Mouse (Mus musculus) right cerebral cortex, postnatal 4 days (tissue): ENCODE measurements around the gene Syt2.

Source experiments
- DNase-seq: peaks from one replicate; pipeline ENCODE4 v3.0.0-alpha.2; 2022

The Syt2 gene

GRCm38 (mm10) chr1:134774728-134775287 is 128.3 kb downstream of the Syt2 start:
- DNase-seq: no peak

- no peak for DNase-seq
These were observed 129.2 kb downstream of the Syt2 start for GRCm38 (mm10) chr1:134775631-134776030.

- DNase-seq: no peak
These were observed 130.9 kb downstream of the Syt2 start for GRCm38 (mm10) chr1:134777201-134777885.

- no peak for DNase-seq
These were observed 131.6 kb downstream of the Syt2 start for GRCm38 (mm10) chr1:134777936-134778548.

- no peak for DNase-seq
These were observed 136.3 kb downstream of the Syt2 start for GRCm38 (mm10) chr1:134782797-134783196.

- no peak for DNase-seq
These were observed 137.5 kb downstream of the Syt2 start for GRCm38 (mm10) chr1:134783958-134784357.

- DNase-seq: no peak
These were observed 138.0 kb downstream of the Syt2 start for GRCm38 (mm10) chr1:134784481-134784880.

GRCm38 (mm10) chr1:134784911-134785310 is 138.4 kb downstream of the Syt2 start:
- no peak for DNase-seq

GRCm38 (mm10) chr1:134788096-134788495 is 141.6 kb downstream of the Syt2 start:
- no peak for DNase-seq

GRCm38 (mm10) chr1:134790716-134791439 is 144.4 kb downstream of the Syt2 start:
- DNase-seq: no peak

- DNase-seq: no peak
These were observed 145.0 kb downstream of the Syt2 start for GRCm38 (mm10) chr1:134791456-134791855.

GRCm38 (mm10) chr1:134796076-134796475 is 149.6 kb downstream of the Syt2 start:
- no peak for DNase-seq

GRCm38 (mm10) chr1:134796536-134796935 is 150.1 kb downstream of the Syt2 start:
- DNase-seq: no peak

GRCm38 (mm10) chr1:134801758-134802157 is 155.3 kb downstream of the Syt2 start:
- DNase-seq: no peak

- no peak for DNase-seq
These were observed 157.0 kb downstream of the Syt2 start for GRCm38 (mm10) chr1:134803286-134804117.

- DNase-seq: no peak
These were observed 157.9 kb downstream of the Syt2 start for GRCm38 (mm10) chr1:134804373-134804772.

GRCm38 (mm10) chr1:134805471-134805870 is 159.0 kb downstream of the Syt2 start:
- peak; percentile 11 for DNase-seq
